Mouse (Mus musculus) intestine, embryonic 15.5 days (tissue): Measurements from ENCODE around the gene Il17ra. TPM values are rescaled to one million over a fixed set of nuclear protein-coding genes. Genes with fewer than 3 reads are reported as not detected.

Experiments
- ATAC-seq: fragments of 200-750 bp; cut with Nextera tagmentation; 2 replicates; pipeline ENCODE4 v1.8.0; 2017; ENCODE audit warnings: moderate TSS enrichment, moderate library complexity
- H3K27ac ChIP-seq: fragments of 300-500 bp; sonication (generic); 2 replicates; pipeline ENCODE4 v1.5.1; 2015; ENCODE audit warnings: mild to moderate bottlenecking, inconsistent platforms
- H3K27me3 ChIP-seq: fragments of 300-500 bp; sonication (generic); replicated peaks from 2 replicates; pipeline ENCODE4 v1.6.1; 2015; ENCODE audit warnings: inconsistent platforms
- H3K36me3 ChIP-seq: fragments of 300-500 bp; sonication (generic); 2 replicates; pipeline ENCODE4 v1.6.1; 2015; ENCODE audit warnings: inconsistent platforms
- H3K4me1 ChIP-seq: fragments of 300-500 bp; sonication (generic); replicated peaks from 2 replicates; pipeline ENCODE4 v1.6.1; 2015; ENCODE audit warnings: inconsistent platforms
- H3K4me2 ChIP-seq: fragments of 300-500 bp; sonication (generic); replicated peaks from 2 replicates; pipeline ENCODE4 v1.6.1; 2015; ENCODE audit warnings: mild to moderate bottlenecking, inconsistent platforms
- H3K4me3 ChIP-seq: fragments of 300-500 bp; sonication (generic); replicated peaks from 2 replicates; pipeline ENCODE4 v1.5.1; 2015; ENCODE audit warnings: inconsistent platforms
- H3K9ac ChIP-seq: fragments of 300-500 bp; sonication (generic); 2 replicates; pipeline ENCODE4 v1.6.1; 2015; ENCODE audit warnings: inconsistent platforms
- H3K9me3 ChIP-seq: fragments of 300-500 bp; sonication (generic); 2 replicates; pipeline ENCODE4 v1.6.1; 2016; ENCODE audit warnings: inconsistent platforms
- WGBS: fragments of 180-500 bp; shearing (Covaris S2); methylation state at CpG from one replicate; pipeline ENCODE4 v1.1.7; 2015; 5-methylcytosine and 5-hydroxymethylcytosine counted together
- polyA plus RNA-seq: library from polyadenylated mRNA; unstranded; fragments of >200 nt; fragmentation: Nextera tagmentation; extraction: Ambion mirVana; gene quantifications from 2 replicates; pipeline ENCODE4 v1.2.1, GENCODE M21; 2015

Il17ra gene
- polyA plus RNA-seq, 1 experiment from 2014 or later, result 6.7 TPM

DNA sequence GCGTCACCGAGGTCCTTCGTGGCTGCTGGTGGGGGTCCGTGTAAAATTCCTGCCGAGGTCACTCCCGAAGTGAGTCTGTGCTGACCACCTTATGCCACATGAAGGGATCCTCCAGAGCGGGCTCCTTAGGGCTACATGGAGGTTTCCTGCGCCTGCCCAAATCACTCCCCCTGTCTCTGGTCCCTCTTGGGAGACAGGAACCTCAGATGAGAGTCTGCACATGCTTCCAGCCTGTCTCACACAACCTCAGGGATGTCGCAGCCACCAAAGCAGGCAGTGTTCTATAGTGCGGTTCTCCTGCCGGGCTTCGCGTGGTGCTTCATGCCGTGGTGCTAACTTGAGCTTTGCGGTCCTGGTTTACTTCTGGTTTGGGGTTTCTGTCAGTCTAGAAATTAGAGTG lies 1.8 kb upstream of the Il17ra start:
- no peak overlapping the region for H3K4me3 ChIP-seq
- H3K27ac ChIP-seq, result no peak overlapping the region
- 65% methylated on average over 15 of the region's 15 CpGs for WGBS
- no peak overlapping the region for H3K4me2 ChIP-seq
- no peak overlapping the region for H3K9ac ChIP-seq
- H3K9me3 ChIP-seq, result no peaks in the 10 kb centered on the region
- peaks cover 14% of the 10 kb centered on the region for H3K27me3 ChIP-seq
- ATAC-seq, result no peak
- H3K36me3 ChIP-seq, result no peaks in the 10 kb centered on the region
- peaks cover 13% of the 10 kb centered on the region for H3K4me1 ChIP-seq

DNA sequence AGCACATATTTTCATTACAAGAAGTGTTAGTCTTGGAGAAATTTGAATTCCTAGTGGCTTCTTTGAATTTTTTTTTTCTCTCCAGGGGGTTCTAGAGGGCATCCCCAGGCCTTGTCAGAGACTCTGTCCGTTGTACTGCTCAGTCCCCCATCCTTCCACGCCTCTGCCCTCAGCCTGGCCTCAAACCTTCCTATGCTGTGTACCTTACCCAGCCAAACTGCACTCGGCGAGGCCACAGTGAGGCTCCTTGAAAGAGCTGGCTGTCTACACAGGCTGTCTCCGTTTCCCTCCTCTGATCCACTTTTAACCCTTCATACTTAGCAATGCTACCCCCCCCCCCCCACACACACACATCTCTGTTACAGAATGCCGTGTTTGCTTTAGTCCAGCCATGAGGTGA lies 796 bp upstream of the Il17ra start:
- 59% methylated on average over 6 of the region's 6 CpGs for WGBS
- H3K4me1 ChIP-seq, result peaks cover 13% of the 10 kb centered on the region
- no peak overlapping the region for H3K9ac ChIP-seq
- H3K27ac ChIP-seq, result no peak overlapping the region
- H3K9me3 ChIP-seq, result no peaks in the 10 kb centered on the region
- peaks cover 14% of the 10 kb centered on the region for H3K27me3 ChIP-seq
- H3K4me3 ChIP-seq, result no peak overlapping the region
- H3K4me2 ChIP-seq, result no peak overlapping the region
- no peaks in the 10 kb centered on the region for H3K36me3 ChIP-seq
- ATAC-seq, result no peak

DNA sequence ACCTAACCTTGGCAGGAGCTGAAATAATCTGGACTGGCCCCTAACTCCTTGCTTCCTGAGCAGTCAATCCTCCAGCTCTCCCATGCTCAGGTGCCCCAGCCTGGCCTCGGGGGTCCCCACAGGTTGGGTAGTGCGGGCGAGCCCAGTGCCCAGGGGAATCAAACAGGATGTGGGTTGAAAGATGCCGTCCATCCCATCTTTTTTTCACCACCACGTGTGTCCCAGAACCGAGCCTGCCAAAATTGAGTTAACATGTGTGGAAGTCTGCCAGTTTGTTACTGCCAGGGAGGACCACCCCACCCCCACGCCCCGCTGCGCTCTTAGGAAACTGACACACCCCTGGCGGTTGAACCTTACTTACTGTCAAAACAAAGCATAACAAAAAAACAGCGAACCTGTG lies 837 bp downstream of the Il17ra start:
- 5% methylated on average over 11 of the region's 11 CpGs for WGBS
- ATAC-seq, result peak; percentile 21; the same call in 1 of the 2 replicates

DNA sequence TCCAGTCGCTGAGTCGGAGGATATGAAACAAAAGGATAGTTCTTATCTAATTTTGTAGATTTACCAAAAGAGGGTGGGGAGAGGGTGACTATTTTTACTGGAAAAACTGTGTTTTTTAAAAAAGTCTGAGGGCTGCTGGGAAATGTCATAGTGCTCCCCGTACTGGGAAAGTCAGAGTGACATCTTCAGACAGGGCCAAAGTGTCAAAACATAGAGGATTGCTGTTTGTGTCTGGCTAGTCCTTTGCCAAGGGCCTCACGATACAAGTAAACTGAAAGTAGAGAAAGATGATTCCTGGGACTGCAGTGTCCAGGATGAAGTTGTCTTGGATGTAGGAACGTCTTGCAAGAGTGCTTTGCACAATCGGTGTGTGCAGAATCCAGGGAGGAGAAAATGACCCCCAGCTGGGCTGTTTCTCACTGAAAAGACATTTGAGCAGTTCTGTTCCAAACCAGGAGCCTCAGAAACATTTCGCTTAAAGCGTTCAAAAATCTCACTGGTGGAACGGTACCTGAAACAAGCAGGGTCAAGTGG lies 1.4 kb downstream of the Il17ra start:
- Histone ChIP-seq H3K4me3 (peak overlapping the region; percentile 61; the same call in 1 of the 2 replicates), H3K9me3 (no peaks in the 10 kb centered on the region), H3K4me1 (peaks cover 13% of the 10 kb centered on the region), H3K27me3 (peaks cover 14% of the 10 kb centered on the region), H3K9ac (no peak overlapping the region), H3K36me3 (no peaks in the 10 kb centered on the region), H3K4me2 (peak overlapping the region; percentile 86), H3K27ac (no peak overlapping the region)
- WGBS, result 50% methylated on average over 9 of the region's 9 CpGs
- ATAC-seq, result no peak

More for the DNA sequence above, 837 bp downstream of the Il17ra start:
- Histone ChIP-seq H3K27ac (no peak overlapping the region), H3K9me3 (no peaks in the 10 kb centered on the region), H3K4me3 (peak overlapping the region; percentile 61), H3K36me3 (no peaks in the 10 kb centered on the region), H3K27me3 (peaks cover 14% of the 10 kb centered on the region), H3K4me2 (peak overlapping the region; percentile 86), H3K4me1 (peaks cover 13% of the 10 kb centered on the region), H3K9ac (0 out of 2 replicates have a peak overlapping the region, but pooled peaks have one; percentile 54)

DNA sequence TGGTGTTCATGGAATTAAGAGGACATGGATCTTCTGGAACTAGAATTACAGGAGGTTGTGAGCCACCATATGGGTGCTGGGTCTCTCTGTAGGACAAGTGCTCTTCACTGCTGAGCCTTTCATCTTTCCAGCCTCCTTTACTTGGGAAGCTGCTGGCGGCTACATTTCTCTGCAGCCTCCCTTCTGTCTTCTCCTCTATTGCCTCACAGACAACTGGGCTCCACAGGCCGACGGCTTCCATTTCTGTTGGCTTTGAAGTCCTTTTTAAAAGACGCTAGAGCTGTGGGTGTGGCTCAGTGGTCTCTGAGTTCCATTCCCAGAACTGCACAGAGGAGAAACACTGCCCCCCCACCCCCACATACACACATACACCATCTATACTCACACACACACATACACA lies 2.3 kb downstream of the Il17ra start:
- 53% methylated on average over 4 of the region's 4 CpGs for WGBS
- H3K9ac ChIP-seq, result no peak overlapping the region
- peaks cover 14% of the 10 kb centered on the region for H3K27me3 ChIP-seq
- no peaks in the 10 kb centered on the region for H3K9me3 ChIP-seq
- no peaks in the 10 kb centered on the region for H3K36me3 ChIP-seq
- H3K4me3 ChIP-seq, result no peak overlapping the region
- no peak for ATAC-seq
- H3K4me1 ChIP-seq, result peaks cover 13% of the 10 kb centered on the region
- no peak overlapping the region for H3K4me2 ChIP-seq
- no peak overlapping the region for H3K27ac ChIP-seq

DNA sequence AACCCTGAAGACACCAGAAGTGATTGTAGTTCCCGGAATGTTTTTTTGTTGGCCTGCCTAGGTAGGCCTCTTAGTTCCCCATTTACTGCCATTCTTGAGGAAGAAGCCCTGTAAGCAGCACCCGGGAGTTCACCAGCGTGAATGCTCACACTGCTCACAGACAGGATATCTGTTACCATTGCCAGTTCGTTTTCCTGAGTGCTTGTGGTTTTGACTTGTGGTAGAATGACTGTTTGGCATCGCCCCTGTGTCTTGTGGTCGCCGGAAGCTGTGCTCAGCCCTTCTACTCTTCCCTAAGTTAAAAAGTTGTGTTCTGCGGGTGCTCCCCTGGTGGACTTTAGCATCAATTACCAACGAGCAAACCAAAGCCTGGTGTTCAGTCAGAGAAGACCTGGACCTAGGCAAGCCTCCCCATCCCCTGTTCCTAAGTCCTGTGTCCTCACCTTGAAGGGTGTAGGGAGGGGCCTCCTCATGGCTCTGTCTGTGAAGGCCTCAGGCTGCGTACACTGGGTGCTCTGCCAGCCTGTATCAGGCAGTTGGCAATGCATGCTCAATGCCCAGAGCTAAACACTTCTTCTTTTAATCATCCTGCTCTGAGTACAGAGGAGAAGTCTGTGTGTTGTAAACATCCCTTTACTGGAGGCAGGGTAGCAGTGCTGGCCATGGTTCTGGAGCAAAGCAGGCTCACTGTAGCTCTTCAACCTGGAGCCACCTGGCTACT lies 3.7 kb downstream of the Il17ra start:
- ATAC-seq, result no peak
- 77% methylated on average over 10 of the region's 10 CpGs for WGBS
- Histone ChIP-seq H3K9me3 (no peaks in the 10 kb centered on the region), H3K4me3 (no peak overlapping the region), H3K9ac (no peak overlapping the region), H3K4me2 (no peak overlapping the region), H3K4me1 (peaks cover 13% of the 10 kb centered on the region), H3K27ac (no peak overlapping the region), H3K27me3 (peaks cover 8% of the 10 kb centered on the region), H3K36me3 (no peaks in the 10 kb centered on the region)

DNA sequence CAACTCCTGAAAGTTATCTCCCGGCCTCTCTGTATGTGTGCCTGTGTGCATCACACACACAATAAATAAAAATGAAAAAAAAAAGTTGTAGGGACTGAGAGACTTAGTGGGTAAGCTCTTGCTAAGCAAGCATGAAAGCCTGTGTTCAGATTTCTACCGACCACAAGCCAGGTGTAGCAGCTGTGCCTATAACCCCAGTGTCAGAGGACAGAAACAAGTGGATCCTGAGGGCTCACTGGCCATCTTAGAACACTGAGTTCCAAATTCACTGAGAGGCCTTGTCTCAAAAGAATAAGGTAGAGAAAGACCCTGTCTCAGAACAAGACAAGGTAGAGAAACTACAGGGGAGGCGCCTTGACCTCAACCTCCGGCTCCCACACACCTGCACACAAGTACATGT lies 5.2 kb downstream of the Il17ra start:
- no peak overlapping the region for H3K4me3 ChIP-seq
- H3K9ac ChIP-seq, result no peak overlapping the region
- WGBS, result 88% methylated on average over 4 of the region's 4 CpGs
- peaks cover 10% of the 10 kb centered on the region for H3K4me1 ChIP-seq
- H3K27ac ChIP-seq, result no peak overlapping the region
- no peaks in the 10 kb centered on the region for H3K9me3 ChIP-seq
- ATAC-seq, result no peak
- peaks cover 7% of the 10 kb centered on the region; the same call in 1 of the 2 replicates for H3K27me3 ChIP-seq
- no peak overlapping the region for H3K4me2 ChIP-seq
- no peaks in the 10 kb centered on the region for H3K36me3 ChIP-seq

DNA sequence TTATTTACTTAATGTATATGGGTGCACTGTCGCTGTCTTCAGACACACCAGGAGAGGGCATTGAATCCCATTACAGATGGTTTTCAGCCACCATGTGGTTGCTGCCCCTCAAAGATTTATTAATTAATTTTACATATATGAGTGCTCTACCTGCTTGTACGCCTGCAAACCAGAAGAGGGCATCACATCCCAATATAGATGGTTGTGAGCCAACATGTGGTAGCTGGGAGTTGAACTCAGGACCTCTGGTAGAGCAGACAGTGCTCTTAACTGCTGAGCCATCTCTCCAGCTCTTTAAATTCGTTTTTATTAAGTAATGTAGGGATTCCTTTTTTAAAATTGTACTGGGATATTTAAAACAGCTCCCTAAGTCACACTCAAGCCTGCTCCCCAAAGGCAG lies 6.2 kb downstream of the Il17ra start:
- Histone ChIP-seq H3K36me3 (no peaks in the 10 kb centered on the region), H3K9ac (no peak overlapping the region), H3K4me3 (no peak overlapping the region), H3K9me3 (no peaks in the 10 kb centered on the region), H3K4me1 (no peaks in the 10 kb centered on the region), H3K27ac (no peak overlapping the region), H3K27me3 (no peaks in the 10 kb centered on the region), H3K4me2 (no peak overlapping the region)
- 71% methylated on average over 3 of the region's 3 CpGs for WGBS
- ATAC-seq, result no peak

DNA sequence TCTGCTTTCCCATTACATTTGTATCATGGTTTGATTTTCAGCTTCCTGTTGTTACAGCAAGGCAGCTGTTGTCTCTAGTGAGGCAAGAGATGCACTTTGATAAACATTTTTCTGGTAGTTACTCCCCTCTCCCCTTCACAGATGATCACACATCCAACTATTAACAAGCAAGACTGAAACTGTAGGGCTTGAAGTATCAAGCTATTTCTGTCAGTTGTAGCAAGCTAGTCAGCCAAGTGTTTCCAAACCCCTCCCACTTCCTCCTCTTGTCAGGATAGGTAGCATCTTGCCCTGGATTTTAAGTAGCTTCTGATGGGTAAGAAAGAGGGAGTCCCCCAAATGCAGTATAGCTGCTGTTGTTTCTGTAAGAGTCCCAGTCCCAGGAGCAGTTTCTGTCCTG lies 6.7 kb downstream of the Il17ra start:
- Histone ChIP-seq H3K36me3 (no peaks in the 10 kb centered on the region), H3K4me3 (no peak overlapping the region), H3K4me1 (no peaks in the 10 kb centered on the region), H3K27ac (no peak overlapping the region), H3K9me3 (no peaks in the 10 kb centered on the region), H3K4me2 (no peak overlapping the region), H3K9ac (no peak overlapping the region), H3K27me3 (no peaks in the 10 kb centered on the region)
- no peak for ATAC-seq

DNA sequence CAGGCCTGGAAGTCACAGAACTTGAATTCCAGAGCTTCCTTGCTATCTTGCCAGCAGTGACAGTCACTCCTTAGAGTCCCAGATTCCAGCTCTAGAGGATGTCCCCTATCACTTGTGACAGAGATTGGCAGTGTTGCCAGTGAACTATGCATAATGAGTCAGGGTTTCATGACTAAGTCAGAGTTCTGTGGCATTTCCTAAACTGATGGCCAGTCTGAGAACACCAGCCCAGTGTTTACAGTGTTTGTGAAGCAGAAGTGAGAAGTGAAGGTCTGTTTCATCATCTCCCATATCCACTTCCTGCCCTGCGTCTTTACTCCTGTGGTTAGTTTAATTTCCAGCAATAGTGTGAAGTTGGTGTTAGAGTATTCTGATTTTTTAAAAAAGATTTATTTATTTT lies 7.6 kb downstream of the Il17ra start:
- 82% methylated on average over 1 of the region's 1 CpGs for WGBS
- H3K4me3 ChIP-seq, result no peak overlapping the region

DNA sequence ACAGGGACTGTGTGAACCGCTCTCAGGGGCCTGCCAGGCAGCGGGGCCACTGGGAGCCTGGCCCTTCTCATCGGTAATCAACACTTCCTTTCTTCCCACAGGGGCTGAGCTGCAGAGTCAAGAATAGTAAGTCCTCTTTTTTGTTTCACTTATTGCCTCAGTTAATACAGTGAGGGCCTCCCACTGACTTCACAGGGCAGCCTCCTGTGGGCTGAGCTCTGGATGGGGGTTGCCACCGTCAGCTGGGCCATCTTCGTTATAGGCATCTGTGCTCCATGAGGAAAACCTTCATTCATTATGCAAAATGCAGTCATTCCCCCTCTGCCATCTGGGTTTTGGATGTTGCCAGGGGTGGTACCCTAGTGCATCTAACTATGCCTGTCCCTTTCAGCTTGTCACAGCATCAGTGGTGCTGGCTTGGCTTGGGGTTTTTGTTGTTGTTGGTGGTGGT lies 9.0 kb downstream of the Il17ra start:
- no peak for ATAC-seq
- no peaks in the 10 kb centered on the region for H3K27me3 ChIP-seq
- H3K9me3 ChIP-seq, result no peaks in the 10 kb centered on the region
- no peak overlapping the region for H3K27ac ChIP-seq
- H3K4me3 ChIP-seq, result no peak overlapping the region
- no peaks in the 10 kb centered on the region for H3K4me1 ChIP-seq
- H3K36me3 ChIP-seq, result no peaks in the 10 kb centered on the region
- H3K4me2 ChIP-seq, result no peak overlapping the region
- H3K9ac ChIP-seq, result no peak overlapping the region
- 34% methylated on average over 5 of the region's 5 CpGs for WGBS

More for the DNA sequence above, 7.6 kb downstream of the Il17ra start:
- Histone ChIP-seq H3K4me1 (no peaks in the 10 kb centered on the region), H3K9ac (no peak overlapping the region), H3K4me2 (no peak overlapping the region), H3K36me3 (no peaks in the 10 kb centered on the region), H3K27ac (no peak overlapping the region), H3K27me3 (no peaks in the 10 kb centered on the region), H3K9me3 (no peaks in the 10 kb centered on the region)
- no peak for ATAC-seq

DNA sequence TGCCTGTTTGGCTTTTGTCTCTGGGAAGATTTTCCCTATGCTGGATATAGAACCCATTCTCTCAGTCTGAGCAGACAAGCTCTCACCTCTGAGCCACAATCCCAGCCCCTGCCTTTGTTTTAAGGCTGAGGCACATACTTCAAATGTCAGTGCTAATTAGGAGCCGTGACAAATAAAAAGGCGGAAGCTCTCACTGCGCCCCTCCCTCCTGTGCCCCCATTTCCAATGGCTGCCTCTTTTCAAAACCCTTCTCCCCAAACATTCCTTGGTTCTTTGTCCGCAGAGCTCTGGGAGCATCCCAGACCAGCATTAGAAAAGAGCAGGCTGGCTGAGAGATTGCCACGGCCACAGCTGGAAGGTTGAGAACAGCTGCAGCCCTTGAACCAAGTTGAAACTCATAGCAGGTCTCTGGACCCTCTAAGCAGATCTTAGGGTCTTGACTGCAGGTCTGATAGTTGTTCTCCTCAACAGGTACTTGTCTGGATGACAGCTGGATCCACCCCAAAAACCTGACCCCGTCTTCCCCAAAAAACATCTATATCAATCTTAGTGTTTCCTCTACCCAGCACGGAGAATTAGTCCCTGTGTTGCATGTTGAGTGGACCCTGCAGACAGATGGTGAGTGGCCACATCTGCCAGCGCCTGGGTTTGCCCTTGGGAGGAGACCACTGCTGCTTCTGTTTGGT lies 9.6 kb downstream of the Il17ra start:
- H3K4me2 ChIP-seq, result no peak overlapping the region
- H3K4me3 ChIP-seq, result no peak overlapping the region
- H3K4me1 ChIP-seq, result no peaks in the 10 kb centered on the region
- H3K27me3 ChIP-seq, result no peaks in the 10 kb centered on the region
- no peak for ATAC-seq
- 41% methylated on average over 8 of the region's 8 CpGs for WGBS
- no peak overlapping the region for H3K27ac ChIP-seq
- no peaks in the 10 kb centered on the region for H3K9me3 ChIP-seq
- H3K9ac ChIP-seq, result no peak overlapping the region
- no peaks in the 10 kb centered on the region for H3K36me3 ChIP-seq
